Mouse (Mus musculus) cortical plate, adult 2 months (tissue): Measurements from ENCODE around the gene Grm8.

ENCODE experiments used
- CTCF ChIP-seq: fragments of 200-500 bp; IDR thresholded peaks from 2 replicates; pipeline ENCODE4 v1.5.1; 2011; ENCODE audit warnings: mild to moderate bottlenecking, control low read depth, low read length; ENCODE audit not compliant: insufficient read depth; ENCODE audit errors: extremely low read depth
- POLR2A ChIP-seq: fragments of 200-500 bp; IDR thresholded peaks from 2 replicates; pipeline ENCODE4 v1.6.1; 2011; ENCODE audit warnings: mild to moderate bottlenecking, low read length, control low read depth; ENCODE audit not compliant: insufficient read depth; ENCODE audit errors: extremely low read depth

- no peak for TF ChIP-seq CTCF
- TF ChIP-seq POLR2A: no peak
Observed at GRCm38 (mm10) chr6:27348272-27348671, 786.7 kb downstream of the Grm8 start.
